Mouse (Mus musculus) E14TG2a.4 (cell line): ENCODE measurements around the gene Cplx3.

ENCODE experiments used
- CTCF ChIP-seq: conservative IDR thresholded peaks from 2 replicates; pipeline ENCODE4 v1.5.1; 2014; ENCODE audit warnings: low read length
- NANOG ChIP-seq: IDR thresholded peaks from 2 replicates; pipeline ENCODE4 v1.6.1; 2014; ENCODE audit warnings: borderline replicate concordance, low read length, mixed read lengths

GRCm38 (mm10) chr9:57654966-57655365, 48.9 kb upstream of the Cplx3 start:
- TF ChIP-seq CTCF (no peak), NANOG (no peak)
